Mouse (Mus musculus): ENCODE data around the gene Ube2m.

- no peak for TF ChIP-seq EP300 (IDR thresholded peaks at IDR 0.05; ENCODE audit: insufficient read depth, low read depth, low read length)
- TF ChIP-seq CTCF (IDR thresholded peaks at IDR 0.05; ENCODE audit: low read depth, low read length), result no peak
These were observed 21.5 kb upstream of the Ube2m start for GRCm38 (mm10) chr7:13059536-13059935.

Data from ES-Bruce4 (cell line).